Mouse (Mus musculus): Measurements from ENCODE around the gene Leap2. TPM values are rescaled to one million over a fixed set of nuclear protein-coding genes. Genes with fewer than 3 reads are reported as not detected.

Leap2 gene
- total and polyA plus RNA-seq, 2 experiments: 114 to 140 TPM

DNA sequence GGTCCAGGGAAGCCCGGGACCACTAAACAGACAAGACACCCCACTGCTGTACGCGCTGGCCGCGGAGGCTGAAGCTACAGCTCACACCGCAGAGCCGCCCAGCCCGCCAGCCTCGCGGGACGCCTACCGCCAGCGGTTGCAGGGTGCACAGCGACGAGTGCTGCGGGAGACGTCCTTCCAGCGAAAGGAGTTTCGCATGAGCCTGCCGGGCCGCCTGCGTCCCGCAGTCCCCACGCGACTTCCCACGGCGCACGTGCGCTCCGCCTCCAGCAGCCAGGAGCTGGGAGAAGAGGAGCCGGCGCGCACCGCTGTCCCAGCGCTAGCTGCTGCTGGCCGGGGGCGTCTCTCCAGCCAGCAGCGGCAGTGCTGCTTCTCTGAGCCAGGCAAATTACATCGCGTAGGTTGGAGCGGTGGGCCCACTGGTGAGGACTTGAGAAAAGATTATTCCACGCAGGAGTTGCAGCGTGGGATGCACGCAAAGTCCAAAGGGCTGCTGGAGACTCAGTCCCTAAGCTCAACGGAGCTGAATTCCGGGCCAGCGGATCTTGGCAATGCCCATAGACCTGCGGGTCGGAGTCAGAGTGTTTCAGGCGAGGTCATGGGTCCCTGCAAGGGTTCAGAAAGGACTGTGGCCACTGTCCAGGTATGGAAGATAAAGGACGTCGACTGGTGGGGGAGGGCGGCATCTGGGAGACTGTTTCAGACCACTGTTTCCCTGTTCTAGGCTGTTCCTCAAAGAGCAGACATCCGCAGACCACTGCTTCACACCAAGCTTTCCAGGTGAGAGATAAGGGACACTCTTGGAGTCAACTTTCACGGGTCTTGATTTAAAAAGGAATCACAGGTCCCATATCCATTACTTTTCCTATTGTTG, 40.8 kb upstream of the Leap2 start:
- 50% methylated on average over 55 of the region's 55 CpGs for WGBS

DNA sequence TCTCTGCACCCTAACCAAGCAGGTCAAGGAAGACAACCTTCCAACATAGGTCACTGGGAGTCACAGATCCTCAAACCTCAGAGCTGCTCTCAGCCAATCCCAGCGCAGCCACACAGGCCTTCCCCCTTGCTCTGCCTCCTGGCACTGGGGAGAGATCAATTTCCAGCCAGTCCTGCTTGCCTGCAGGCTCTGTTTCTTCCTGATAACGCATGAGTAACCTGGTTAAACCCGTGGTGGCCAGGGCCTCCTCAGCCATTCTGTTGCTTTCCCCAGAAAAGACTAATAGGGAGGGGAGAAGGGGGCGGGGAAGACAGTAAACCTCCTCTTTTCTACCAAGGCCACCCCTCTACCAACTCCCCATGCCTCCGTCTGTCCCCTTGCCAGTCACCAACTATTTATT, 38.8 kb upstream of the Leap2 start:
- Histone ChIP-seq H3K4me3 (ENCODE audit: insufficient read depth, low read depth, low read length) (no peak overlapping the region), H3K27me3 (ENCODE audit: control insufficient read depth, insufficient read depth, low read length) (no peaks in the 10 kb centered on the region), H3K27ac (replicated peaks; ENCODE audit: insufficient read depth, low read depth, low read length) (peak overlapping the region; percentile 83), H3K9ac (ENCODE audit: low read depth, low read length) (no peak overlapping the region), H3K79me2 (ENCODE audit: control insufficient read depth, insufficient read depth, low read length) (peaks cover 34% of the 10 kb centered on the region), H3K36me3 (ENCODE audit: control insufficient read depth, insufficient read depth, low read length) (peaks cover 16% of the 10 kb centered on the region), H3K4me1 (ENCODE audit: control insufficient read depth, insufficient read depth, low read length) (peaks cover 41% of the 10 kb centered on the region)
- no peak for TF ChIP-seq POLR2A (IDR thresholded peaks at IDR 0.05; ENCODE audit: extremely low read depth, insufficient read depth, low read length)
- TF ChIP-seq CTCF (IDR thresholded peaks at IDR 0.05; ENCODE audit: low read depth, low read length): no peak
- peak; percentile 98 for DNase-seq (ENCODE audit: extremely low read depth, low read depth, low spot score)
- 19% methylated on average over 5 of the region's 5 CpGs for WGBS

More for the DNA sequence above, 40.8 kb upstream of the Leap2 start:
- no peak overlapping the region for H3K4me3 ChIP-seq (ENCODE audit: insufficient read depth, low read depth, low read length)
- TF ChIP-seq POLR2A (IDR thresholded peaks at IDR 0.05; ENCODE audit: extremely low read depth, insufficient read depth, low read length) (no peak), CTCF (IDR thresholded peaks at IDR 0.05; ENCODE audit: low read depth, low read length) (no peak)
- H3K27me3 ChIP-seq (ENCODE audit: control insufficient read depth, insufficient read depth, low read length): no peaks in the 10 kb centered on the region
- DNase-seq (ENCODE audit: extremely low read depth, low read depth, low spot score): peak; percentile 87
- peak overlapping the region; percentile 16; the same call in 1 of the 2 replicates for H3K27ac ChIP-seq (replicated peaks; ENCODE audit: insufficient read depth, low read depth, low read length)
- no peak overlapping the region for H3K9ac ChIP-seq (ENCODE audit: low read depth, low read length)
- H3K36me3 ChIP-seq (ENCODE audit: control insufficient read depth, insufficient read depth, low read length): peaks cover 20% of the 10 kb centered on the region
- H3K79me2 ChIP-seq (ENCODE audit: control insufficient read depth, insufficient read depth, low read length): peaks cover 22% of the 10 kb centered on the region; the same call in 1 of the 2 replicates
- peaks cover 36% of the 10 kb centered on the region for H3K4me1 ChIP-seq (ENCODE audit: control insufficient read depth, insufficient read depth, low read length)

DNA sequence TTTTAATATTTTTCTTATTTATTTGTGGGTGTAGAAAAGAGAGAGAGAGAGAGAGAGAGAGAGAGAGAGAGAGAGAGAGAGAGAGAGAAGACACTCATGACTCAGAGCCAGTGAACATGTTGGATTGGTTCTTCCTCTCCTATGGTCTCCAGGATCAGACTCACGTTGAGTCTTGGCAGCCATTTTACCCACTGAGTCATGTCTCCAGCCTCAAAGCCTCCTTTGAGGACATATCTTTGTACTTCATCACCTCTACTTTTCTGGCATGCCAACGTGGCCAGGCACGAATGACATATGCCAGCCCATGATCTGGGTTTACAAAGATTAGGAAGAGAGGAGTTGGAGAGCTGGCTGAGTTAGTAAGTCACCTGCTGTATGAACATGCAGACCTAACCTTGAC, 37.2 kb upstream of the Leap2 start:
- Histone ChIP-seq H3K4me3 (ENCODE audit: insufficient read depth, low read depth, low read length) (no peak overlapping the region), H3K27me3 (ENCODE audit: control insufficient read depth, insufficient read depth, low read length) (no peaks in the 10 kb centered on the region), H3K79me2 (ENCODE audit: control insufficient read depth, insufficient read depth, low read length) (peaks cover 34% of the 10 kb centered on the region), H3K9ac (ENCODE audit: low read depth, low read length) (no peak overlapping the region), H3K27ac (replicated peaks; ENCODE audit: insufficient read depth, low read depth, low read length) (peak overlapping the region; percentile 62), H3K36me3 (ENCODE audit: control insufficient read depth, insufficient read depth, low read length) (peaks cover 10% of the 10 kb centered on the region), H3K4me1 (ENCODE audit: control insufficient read depth, insufficient read depth, low read length) (peaks cover 43% of the 10 kb centered on the region)
- TF ChIP-seq POLR2A (IDR thresholded peaks at IDR 0.05; ENCODE audit: extremely low read depth, insufficient read depth, low read length) (no peak), CTCF (IDR thresholded peaks at IDR 0.05; ENCODE audit: low read depth, low read length) (no peak)
- 29% methylated on average over 3 of the region's 3 CpGs for WGBS
- DNase-seq (ENCODE audit: extremely low read depth, low read depth, low spot score): no peak

DNA sequence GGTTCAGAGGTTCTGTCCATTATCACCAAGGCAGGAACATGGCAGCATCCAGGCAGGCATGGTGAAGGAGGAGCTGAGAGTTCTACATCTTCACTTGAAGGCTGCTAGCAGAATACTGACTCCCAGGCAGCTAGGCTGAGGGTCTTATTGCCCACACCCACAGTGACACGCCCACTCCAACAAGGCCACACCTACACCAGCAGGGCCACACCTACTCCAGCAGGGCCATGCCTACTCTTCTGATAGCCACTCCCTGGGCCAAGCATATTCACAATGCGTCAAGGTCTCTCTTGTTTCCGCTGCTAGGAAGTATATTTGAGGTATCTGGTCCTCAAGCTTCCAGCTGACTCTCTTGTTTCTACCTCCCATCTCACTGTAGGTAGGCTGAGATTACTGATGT, 36.0 kb upstream of the Leap2 start:
- H3K27me3 ChIP-seq (ENCODE audit: control insufficient read depth, insufficient read depth, low read length): no peaks in the 10 kb centered on the region
- H3K36me3 ChIP-seq (ENCODE audit: control insufficient read depth, insufficient read depth, low read length): peaks cover 2% of the 10 kb centered on the region; the same call in 1 of the 2 replicates
- H3K79me2 ChIP-seq (ENCODE audit: control insufficient read depth, insufficient read depth, low read length): peaks cover 34% of the 10 kb centered on the region
- no peak overlapping the region for H3K4me3 ChIP-seq (ENCODE audit: insufficient read depth, low read depth, low read length)
- TF ChIP-seq CTCF (IDR thresholded peaks at IDR 0.05; ENCODE audit: low read depth, low read length) (no peak), POLR2A (IDR thresholded peaks at IDR 0.05; ENCODE audit: extremely low read depth, insufficient read depth, low read length) (no peak)
- peak overlapping the region; percentile 20; the same call in 1 of the 2 replicates for H3K27ac ChIP-seq (replicated peaks; ENCODE audit: insufficient read depth, low read depth, low read length)
- no peak overlapping the region for H3K9ac ChIP-seq (ENCODE audit: low read depth, low read length)
- 45% methylated on average over 3 of the region's 3 CpGs for WGBS
- H3K4me1 ChIP-seq (ENCODE audit: control insufficient read depth, insufficient read depth, low read length): peaks cover 42% of the 10 kb centered on the region
- DNase-seq (ENCODE audit: extremely low read depth, low read depth, low spot score): peak; percentile 64

DNA sequence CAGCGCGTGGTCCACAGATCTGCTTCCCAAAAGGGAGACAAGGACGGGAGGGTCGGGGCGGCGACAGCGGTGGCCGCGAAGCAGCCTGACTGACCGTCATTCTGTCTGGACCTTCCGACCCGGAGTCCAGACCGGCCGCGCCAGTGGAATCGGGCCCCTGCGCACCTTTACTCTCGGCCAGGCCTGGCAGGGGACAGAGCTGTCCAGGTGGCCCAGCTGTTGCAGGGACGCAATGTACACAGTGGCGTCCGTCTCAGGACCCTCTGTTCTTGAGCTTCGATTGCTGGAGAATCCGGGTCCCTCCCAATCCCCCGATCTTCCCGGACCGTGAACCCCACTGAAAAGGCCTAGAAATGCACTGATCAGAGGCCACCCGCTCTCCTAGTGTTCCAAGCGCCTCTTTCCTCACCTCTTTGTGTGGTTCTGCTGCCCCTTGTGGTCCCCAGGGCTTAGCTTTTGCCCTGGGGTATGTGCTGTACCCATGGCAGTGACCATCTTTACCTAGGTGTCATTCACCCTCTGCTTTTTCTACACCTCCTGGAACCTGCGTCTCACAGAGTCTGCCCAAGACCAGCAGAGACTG, 34.5 kb upstream of the Leap2 start:
- H3K36me3 ChIP-seq (ENCODE audit: control insufficient read depth, insufficient read depth, low read length): no peaks in the 10 kb centered on the region
- peaks cover 23% of the 10 kb centered on the region for H3K79me2 ChIP-seq (ENCODE audit: control insufficient read depth, insufficient read depth, low read length)
- DNase-seq (ENCODE audit: extremely low read depth, low read depth, low spot score): peak; percentile 81
- H3K27me3 ChIP-seq (ENCODE audit: control insufficient read depth, insufficient read depth, low read length): no peaks in the 10 kb centered on the region
- TF ChIP-seq POLR2A (IDR thresholded peaks at IDR 0.05; ENCODE audit: extremely low read depth, insufficient read depth, low read length) (no peak), CTCF (IDR thresholded peaks at IDR 0.05; ENCODE audit: low read depth, low read length) (peak; percentile 62)
- H3K4me1 ChIP-seq (ENCODE audit: control insufficient read depth, insufficient read depth, low read length): peaks cover 38% of the 10 kb centered on the region
- H3K9ac ChIP-seq (ENCODE audit: low read depth, low read length): peak overlapping the region; percentile 99
- peak overlapping the region; percentile 99 for H3K27ac ChIP-seq (replicated peaks; ENCODE audit: insufficient read depth, low read depth, low read length)
- peak overlapping the region; percentile 98 for H3K4me3 ChIP-seq (ENCODE audit: insufficient read depth, low read depth, low read length)
- 5% methylated on average over 29 of the region's 29 CpGs for WGBS
